Mouse (Mus musculus): ENCODE measurements at regions not wholly inside any gene's neighbourhood (a gene's known extent, or its start where the extent isn't known, plus 50 kb on each side); places are given as distances from the start of the nearest gene placed in this dataset.

DNA sequence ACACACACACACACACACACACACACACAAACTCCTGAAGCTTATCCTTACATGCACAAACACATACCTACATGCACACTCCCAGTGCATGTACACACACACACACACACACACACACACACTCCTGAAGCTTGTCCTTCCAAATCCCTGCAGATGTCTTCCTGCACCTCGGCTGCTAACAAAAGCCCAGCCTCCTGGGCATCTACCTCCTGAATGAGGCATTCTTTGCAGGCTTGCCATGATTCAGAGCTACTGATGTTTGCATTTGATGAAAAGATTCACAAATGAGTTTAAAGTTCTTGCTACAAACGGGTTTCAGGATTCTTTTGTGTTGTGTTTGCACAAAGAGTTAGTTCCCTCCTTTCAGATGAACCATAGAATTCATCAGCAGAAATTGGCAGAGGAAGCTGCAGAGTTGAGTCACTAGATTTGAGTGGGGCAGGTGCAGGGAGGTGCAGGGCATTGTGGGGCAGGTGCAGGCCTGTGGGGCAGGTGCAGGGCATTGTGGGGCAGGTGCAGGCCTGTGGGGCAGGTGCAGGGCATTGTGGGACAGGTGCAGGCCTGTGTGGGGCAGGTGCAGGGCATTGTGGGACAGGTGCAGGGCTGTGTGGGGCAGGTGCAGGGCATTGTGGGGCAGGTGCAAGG, 84.8 kb upstream of the Ajap1 start:
- no peaks in the 10 kb centered on the region for H3K9me3 ChIP-seq
- no peak overlapping the region for H3K27ac ChIP-seq
- 20% methylated on average over 2 of the region's 2 CpGs for WGBS
- H3K36me3 ChIP-seq = no peaks in the 10 kb centered on the region
- H3K4me3 ChIP-seq = no peak overlapping the region
- H3K27me3 ChIP-seq (replicated peaks) = no peaks in the 10 kb centered on the region
- no peak overlapping the region for H3K4me2 ChIP-seq (replicated peaks)
- no peak for ATAC-seq (ENCODE audit: low FRiP score, low read depth)
- no peak overlapping the region for H3K9ac ChIP-seq
- H3K4me1 ChIP-seq = no peaks in the 10 kb centered on the region

DNA sequence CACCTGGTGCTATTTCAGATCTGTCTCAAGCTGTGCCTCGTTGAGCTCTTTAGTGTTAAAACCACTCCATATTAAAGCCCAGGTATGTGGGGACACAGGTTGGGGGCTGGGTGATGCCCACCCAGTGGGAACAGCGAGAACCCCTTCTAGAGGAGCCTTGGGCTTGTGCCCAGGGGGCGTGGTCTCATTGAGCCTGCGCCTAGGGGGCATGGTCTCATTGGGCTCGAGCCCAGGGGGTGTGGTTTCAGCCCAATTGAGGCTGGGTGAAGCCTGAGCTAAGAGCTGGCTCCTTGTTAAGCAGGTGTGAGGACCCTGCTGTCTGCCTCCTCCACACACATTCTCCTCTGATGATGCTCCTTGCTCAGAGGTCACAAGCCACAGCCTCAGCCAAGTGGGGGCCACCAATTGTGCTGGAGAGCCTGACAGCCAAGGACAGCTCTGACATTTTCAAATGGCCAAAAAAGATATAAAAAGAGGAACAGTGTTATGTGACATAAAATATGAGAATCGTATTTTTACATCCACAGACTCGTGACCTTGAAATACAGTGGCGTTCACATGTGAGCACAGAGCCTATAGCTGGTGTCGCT, 90.7 kb upstream of the Ajap1 start:
- 57% methylated on average over 9 of the region's 9 CpGs for WGBS
- Histone ChIP-seq H3K4me1 (no peaks in the 10 kb centered on the region), H3K4me2 (replicated peaks) (no peak overlapping the region), H3K9me3 (no peaks in the 10 kb centered on the region), H3K27ac (no peak overlapping the region), H3K36me3 (no peaks in the 10 kb centered on the region), H3K27me3 (replicated peaks) (no peaks in the 10 kb centered on the region), H3K9ac (no peak overlapping the region), H3K4me3 (no peak overlapping the region)
- no peak for ATAC-seq (ENCODE audit: low FRiP score, low read depth)

DNA sequence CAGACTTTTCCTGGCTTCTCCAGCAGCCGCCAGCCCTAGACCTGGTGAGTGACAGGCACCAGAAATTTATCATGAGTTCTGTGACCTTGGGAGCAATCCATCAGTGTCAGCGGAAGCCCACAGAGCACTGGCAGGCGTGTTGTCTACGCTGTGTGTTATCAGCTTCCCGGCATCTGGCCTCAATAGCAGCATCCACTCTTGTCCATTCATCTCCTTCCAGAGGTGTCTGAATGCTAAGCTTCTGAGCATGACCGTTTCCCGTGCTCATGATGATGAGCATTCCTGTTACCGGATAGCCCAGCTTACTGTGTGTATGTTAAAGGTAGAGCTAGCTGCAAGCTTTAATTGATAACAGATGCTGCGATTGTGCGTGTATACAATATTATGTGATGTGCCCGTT, 110.7 kb upstream of the Ajap1 start:
- Histone ChIP-seq H3K4me2 (replicated peaks) (no peak overlapping the region), H3K9ac (no peak overlapping the region), H3K9me3 (no peaks in the 10 kb centered on the region), H3K27ac (no peak overlapping the region), H3K36me3 (no peaks in the 10 kb centered on the region), H3K27me3 (replicated peaks) (no peaks in the 10 kb centered on the region), H3K4me1 (peaks cover 5% of the 10 kb centered on the region; the same call in 1 of the 2 replicates), H3K4me3 (no peak overlapping the region)
- no peak for ATAC-seq (ENCODE audit: low FRiP score, low read depth)
- 80% methylated on average over 11 of the region's 11 CpGs for WGBS

DNA sequence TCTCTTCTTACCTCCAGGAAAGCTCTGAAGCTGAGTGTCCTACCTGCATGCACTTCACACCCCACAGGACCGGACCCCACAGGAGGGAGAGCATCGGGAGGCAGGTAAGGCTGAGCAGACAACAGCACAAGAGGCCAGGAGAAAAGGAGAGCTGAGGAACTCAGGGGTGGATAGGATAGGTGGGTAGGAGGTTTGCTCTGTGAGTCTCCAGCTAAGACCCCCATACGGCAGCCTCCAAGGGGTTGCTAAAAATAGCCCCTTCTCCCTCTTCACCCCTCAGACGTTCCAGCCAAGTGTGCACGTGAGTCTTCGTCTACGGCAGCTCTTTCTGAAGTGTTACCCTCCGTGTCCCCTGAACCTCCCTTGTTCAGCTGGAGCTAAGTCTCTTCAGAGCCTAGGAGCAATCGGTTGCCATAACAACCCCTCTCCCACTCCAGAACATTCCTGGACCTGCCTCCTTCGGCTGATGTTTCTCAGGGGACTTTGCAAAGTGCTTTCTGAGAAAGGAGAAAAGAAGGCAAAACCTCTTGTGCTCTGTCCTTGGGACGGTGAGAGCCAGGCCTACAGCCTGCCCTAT, 117.3 kb upstream of the Ajap1 start:
- Histone ChIP-seq H3K4me1 (0 out of 2 replicates have a peak, but pooled peaks cover 14% of the 10 kb centered on the region), H3K27ac (no peak overlapping the region), H3K9me3 (no peaks in the 10 kb centered on the region), H3K27me3 (replicated peaks) (no peaks in the 10 kb centered on the region), H3K4me3 (no peak overlapping the region), H3K4me2 (replicated peaks) (no peak overlapping the region), H3K36me3 (no peaks in the 10 kb centered on the region), H3K9ac (no peak overlapping the region)
- 53% methylated on average over 11 of the region's 11 CpGs for WGBS
- no peak for ATAC-seq (ENCODE audit: low FRiP score, low read depth)

DNA sequence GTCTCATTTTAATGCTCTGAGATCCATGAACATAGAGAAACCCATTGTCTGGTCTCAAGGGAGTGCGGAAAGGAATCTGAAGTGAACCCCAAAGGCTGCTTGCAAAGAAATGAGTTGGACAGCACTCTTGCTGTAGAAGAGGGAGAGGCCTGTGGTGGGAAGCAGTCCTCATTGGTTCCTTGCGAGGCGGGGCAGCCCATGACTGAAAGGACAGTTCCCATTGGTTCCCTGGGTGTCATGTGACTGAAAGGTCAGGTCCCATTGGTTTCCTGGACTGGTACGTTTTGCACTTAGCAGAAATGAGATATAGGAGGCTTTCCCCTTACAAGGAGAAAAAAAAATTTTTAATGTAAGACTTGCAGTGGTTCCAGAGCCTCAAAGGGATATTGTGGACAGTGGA, 119.9 kb upstream of the Ajap1 start:
- no peak for ATAC-seq (ENCODE audit: low FRiP score, low read depth)
- Histone ChIP-seq H3K4me3 (no peak overlapping the region), H3K9ac (no peak overlapping the region), H3K27me3 (replicated peaks) (no peaks in the 10 kb centered on the region), H3K27ac (no peak overlapping the region), H3K9me3 (no peaks in the 10 kb centered on the region), H3K4me2 (replicated peaks) (no peak overlapping the region), H3K36me3 (no peaks in the 10 kb centered on the region), H3K4me1 (0 out of 2 replicates have a peak, but pooled peaks cover 14% of the 10 kb centered on the region)
- WGBS = 90% methylated on average over 4 of the region's 4 CpGs

GRCm38 (mm10) chr4:153603056-153603840, 120.6 kb upstream of the Ajap1 start:
- 80% methylated on average over 11 of the region's 11 CpGs for WGBS
- Histone ChIP-seq H3K4me3 (no peak overlapping the region), H3K9me3 (no peaks in the 10 kb centered on the region), H3K27ac (no peak overlapping the region), H3K4me1 (0 out of 2 replicates have a peak, but pooled peaks cover 14% of the 10 kb centered on the region), H3K36me3 (no peaks in the 10 kb centered on the region), H3K4me2 (replicated peaks) (no peak overlapping the region), H3K9ac (no peak overlapping the region), H3K27me3 (replicated peaks) (no peaks in the 10 kb centered on the region)
- ATAC-seq (ENCODE audit: low FRiP score, low read depth) = no peak

DNA sequence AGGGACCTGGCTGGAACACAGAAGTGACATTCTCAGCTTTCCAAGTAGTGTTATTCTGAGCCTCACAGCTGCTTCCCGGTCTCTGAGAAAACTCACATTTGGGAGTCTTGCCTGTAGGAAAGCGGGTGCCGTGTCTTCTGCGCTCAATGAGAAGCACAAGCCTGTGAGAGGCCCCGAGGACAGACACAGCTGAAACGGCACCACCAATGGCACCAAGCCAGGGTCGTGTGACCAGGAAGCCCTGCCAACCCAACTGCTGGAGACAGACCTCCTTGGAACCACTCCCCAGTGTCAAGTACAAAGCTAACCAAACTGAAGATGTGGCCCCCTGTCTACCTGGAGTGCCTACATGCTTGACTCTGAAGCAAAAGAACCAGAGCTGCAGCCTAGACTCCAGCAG, 121.3 kb upstream of the Ajap1 start:
- H3K9me3 ChIP-seq = no peaks in the 10 kb centered on the region
- 90% methylated on average over 7 of the region's 7 CpGs for WGBS
- no peak for ATAC-seq (ENCODE audit: low FRiP score, low read depth)
- no peak overlapping the region for H3K9ac ChIP-seq
- no peak overlapping the region for H3K4me3 ChIP-seq
- 0 out of 2 replicates have a peak, but pooled peaks cover 14% of the 10 kb centered on the region for H3K4me1 ChIP-seq
- H3K36me3 ChIP-seq = no peaks in the 10 kb centered on the region
- H3K27me3 ChIP-seq (replicated peaks) = no peaks in the 10 kb centered on the region
- no peak overlapping the region for H3K27ac ChIP-seq
- H3K4me2 ChIP-seq (replicated peaks) = no peak overlapping the region

GRCm38 (mm10) chr4:153604695-153605485, 122.3 kb upstream of the Ajap1 start:
- Histone ChIP-seq H3K4me1 (0 out of 2 replicates have a peak, but pooled peaks cover 11% of the 10 kb centered on the region), H3K9me3 (no peaks in the 10 kb centered on the region), H3K4me3 (no peak overlapping the region), H3K9ac (no peak overlapping the region), H3K27ac (no peak overlapping the region), H3K36me3 (no peaks in the 10 kb centered on the region), H3K27me3 (replicated peaks) (no peaks in the 10 kb centered on the region), H3K4me2 (replicated peaks) (no peak overlapping the region)
- ATAC-seq (ENCODE audit: low FRiP score, low read depth) = no peak
- 92% methylated on average over 16 of the region's 16 CpGs for WGBS

GRCm38 (mm10) chr4:153616058-153616457, 133.4 kb upstream of the Ajap1 start:
- H3K27me3 ChIP-seq (replicated peaks) = no peaks in the 10 kb centered on the region
- no peaks in the 10 kb centered on the region for H3K9me3 ChIP-seq
- no peak overlapping the region for H3K9ac ChIP-seq
- H3K4me2 ChIP-seq (replicated peaks) = no peak overlapping the region
- no peak overlapping the region for H3K27ac ChIP-seq
- H3K4me1 ChIP-seq = no peaks in the 10 kb centered on the region
- no peak for ATAC-seq (ENCODE audit: low FRiP score, low read depth)
- no peaks in the 10 kb centered on the region for H3K36me3 ChIP-seq
- WGBS = 88% methylated on average over 8 of the region's 8 CpGs
- H3K4me3 ChIP-seq = no peak overlapping the region

GRCm38 (mm10) chr4:153616938-153617337, 134.3 kb upstream of the Ajap1 start:
- H3K4me3 ChIP-seq = no peak overlapping the region
- ATAC-seq (ENCODE audit: low FRiP score, low read depth) = no peak
- no peak overlapping the region for H3K27ac ChIP-seq
- no peak overlapping the region for H3K9ac ChIP-seq
- no peaks in the 10 kb centered on the region for H3K9me3 ChIP-seq
- no peaks in the 10 kb centered on the region for H3K4me1 ChIP-seq
- WGBS = 89% methylated on average over 6 of the region's 6 CpGs
- no peaks in the 10 kb centered on the region for H3K36me3 ChIP-seq
- no peak overlapping the region for H3K4me2 ChIP-seq (replicated peaks)
- H3K27me3 ChIP-seq (replicated peaks) = no peaks in the 10 kb centered on the region

GRCm38 (mm10) chr4:153620871-153621270, 138.3 kb upstream of the Ajap1 start:
- no peak overlapping the region for H3K4me3 ChIP-seq
- no peak overlapping the region for H3K27ac ChIP-seq
- H3K4me2 ChIP-seq (replicated peaks) = no peak overlapping the region
- no peak overlapping the region for H3K9ac ChIP-seq
- WGBS = 79% methylated on average over 5 of the region's 5 CpGs
- ATAC-seq (ENCODE audit: low FRiP score, low read depth) = no peak
- no peaks in the 10 kb centered on the region for H3K27me3 ChIP-seq (replicated peaks)
- H3K9me3 ChIP-seq = no peaks in the 10 kb centered on the region
- no peaks in the 10 kb centered on the region for H3K4me1 ChIP-seq
- H3K36me3 ChIP-seq = no peaks in the 10 kb centered on the region

DNA sequence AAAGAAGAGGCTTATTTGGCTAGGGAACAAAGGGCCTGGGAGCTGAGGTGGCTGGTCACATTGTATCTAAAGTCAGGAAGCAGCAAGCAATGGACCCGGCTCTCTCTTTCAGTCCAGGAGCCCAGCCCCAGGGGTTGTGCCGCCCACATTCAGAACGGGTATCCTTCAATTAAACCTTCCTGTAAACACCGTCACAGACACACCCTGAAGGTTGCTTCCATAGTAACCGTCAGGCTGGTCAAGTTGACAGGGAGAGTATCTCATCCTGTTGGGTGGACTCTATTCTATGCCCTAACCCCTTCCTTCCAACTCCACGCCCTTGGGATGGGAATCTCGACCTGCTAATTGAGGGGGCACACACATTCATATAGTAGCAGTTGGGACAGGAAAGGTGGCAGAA, 148.6 kb upstream of the Ajap1 start:
- peaks cover 8% of the 10 kb centered on the region for H3K4me1 ChIP-seq
- no peak overlapping the region for H3K27ac ChIP-seq
- no peak overlapping the region for H3K4me3 ChIP-seq
- no peaks in the 10 kb centered on the region for H3K9me3 ChIP-seq
- H3K36me3 ChIP-seq = no peaks in the 10 kb centered on the region
- no peak overlapping the region for H3K4me2 ChIP-seq (replicated peaks)
- no peaks in the 10 kb centered on the region for H3K27me3 ChIP-seq (replicated peaks)
- no peak overlapping the region for H3K9ac ChIP-seq
- no peak for ATAC-seq (ENCODE audit: low FRiP score, low read depth)
- 78% methylated on average over 7 of the region's 7 CpGs for WGBS
